Mouse (Mus musculus) brown adipose tissue, adult 24 weeks (tissue): ENCODE results near the gene Cct7. TPM values are rescaled to one million over a fixed set of nuclear protein-coding genes. Genes with fewer than 3 reads are reported as not detected.
A peak's percentile ranks its signal among the peaks of the same experiment; 100 is the strongest.

Source experiments
- H3K27ac ChIP-seq: fragments of 200-500 bp; replicated peaks from 2 replicates; pipeline ENCODE4 v1.5.1; 2012; ENCODE audit warnings: low read depth, mild to moderate bottlenecking, low read length
- H3K4me1 ChIP-seq: fragments of 200-500 bp; 2 replicates; pipeline ENCODE4 v1.6.1; 2012; ENCODE audit warnings: low read length, mixed read lengths; ENCODE audit not compliant: control insufficient read depth, insufficient read depth, insufficient read length
- H3K4me3 ChIP-seq: fragments of 200-500 bp; 2 replicates; pipeline ENCODE4 v1.5.1; 2012; ENCODE audit warnings: low read depth, mild to moderate bottlenecking, low read length, moderate library complexity; ENCODE audit not compliant: insufficient read depth
- polyA plus RNA-seq: library from polyadenylated mRNA; stranded (reverse); fragments of >200 nt; gene quantifications from 2 replicates; pipeline ENCODE4 v1.2.4, GENCODE M21; 2012; ENCODE audit not compliant: missing spikeins, insufficient read depth, insufficient read length

Cct7 gene
- polyA plus RNA-seq, 1 experiment: 85.6 TPM

DNA sequence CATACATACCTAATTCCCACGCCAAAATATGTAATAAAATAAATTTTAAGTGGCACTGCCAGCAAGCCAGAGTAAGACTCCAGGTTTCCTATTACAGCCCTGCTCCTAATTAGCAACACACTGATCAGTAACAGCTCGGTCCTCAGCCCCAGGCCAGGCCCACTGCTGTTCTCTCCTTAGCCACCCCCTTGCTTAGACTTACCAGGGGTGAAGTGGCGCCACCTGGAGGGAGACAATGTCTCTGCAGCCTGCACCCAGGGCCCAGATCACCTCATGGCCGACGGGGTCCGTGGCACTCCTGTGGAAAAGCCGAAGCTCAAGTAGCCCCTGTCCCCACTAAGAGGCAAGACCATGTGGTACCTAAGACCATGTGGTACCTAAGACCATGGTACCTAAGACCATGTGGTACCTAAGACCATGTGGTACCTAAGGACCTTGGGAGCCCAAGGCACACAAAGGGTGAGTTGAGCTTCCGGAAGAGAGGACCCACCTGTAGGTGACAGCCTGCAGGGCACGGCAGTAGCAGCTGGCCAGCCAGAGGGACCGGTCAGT is 26.1 kb downstream of the Cct7 start:
- Histone ChIP-seq H3K4me3 (no peak overlapping the region), H3K27ac (no peak overlapping the region), H3K4me1 (no peaks in the 10 kb centered on the region)

DNA sequence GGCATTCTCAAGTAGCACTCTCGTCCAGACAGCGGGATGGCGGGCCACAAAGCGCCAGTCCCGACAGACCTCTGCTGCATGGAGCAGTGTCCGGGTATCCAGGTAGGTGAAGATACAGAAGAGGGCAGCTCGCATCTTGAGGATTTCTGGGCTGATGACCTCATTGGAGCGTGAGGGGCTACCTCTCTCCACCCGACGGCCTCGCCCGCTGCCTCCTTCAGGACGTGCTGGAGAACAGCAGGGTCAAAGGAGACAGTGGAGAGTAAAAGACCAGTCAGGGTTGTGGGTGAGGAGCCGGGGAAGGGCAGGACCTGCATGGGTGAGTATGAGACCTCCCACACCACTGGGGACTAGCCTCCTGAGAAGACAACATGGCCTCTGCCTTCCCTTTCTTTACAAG is 27.1 kb downstream of the Cct7 start:
- H3K4me1 ChIP-seq: no peaks in the 10 kb centered on the region
- no peak overlapping the region for H3K27ac ChIP-seq
- H3K4me3 ChIP-seq: no peak overlapping the region

DNA sequence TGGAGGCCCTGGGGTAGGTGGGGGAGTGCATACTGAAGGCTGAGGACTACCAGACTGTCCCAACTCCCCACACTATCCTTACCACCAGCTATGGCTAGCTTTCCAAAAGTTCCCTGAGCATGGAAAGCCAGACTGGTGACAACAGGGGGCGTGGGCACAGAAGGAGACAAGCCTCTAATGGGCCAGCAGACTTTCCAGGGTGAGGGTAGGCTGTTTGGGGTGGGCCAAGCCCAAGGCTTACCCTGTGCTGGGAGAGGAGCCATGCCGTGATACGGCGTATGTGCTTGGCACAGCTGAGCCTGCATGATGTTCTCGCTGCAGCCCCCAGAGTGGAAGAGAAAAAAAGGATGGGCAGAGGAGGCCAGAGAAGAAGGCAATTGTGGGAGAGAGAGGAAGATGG is 28.7 kb downstream of the Cct7 start:
- Histone ChIP-seq H3K4me1 (no peaks in the 10 kb centered on the region), H3K4me3 (no peak overlapping the region)

DNA sequence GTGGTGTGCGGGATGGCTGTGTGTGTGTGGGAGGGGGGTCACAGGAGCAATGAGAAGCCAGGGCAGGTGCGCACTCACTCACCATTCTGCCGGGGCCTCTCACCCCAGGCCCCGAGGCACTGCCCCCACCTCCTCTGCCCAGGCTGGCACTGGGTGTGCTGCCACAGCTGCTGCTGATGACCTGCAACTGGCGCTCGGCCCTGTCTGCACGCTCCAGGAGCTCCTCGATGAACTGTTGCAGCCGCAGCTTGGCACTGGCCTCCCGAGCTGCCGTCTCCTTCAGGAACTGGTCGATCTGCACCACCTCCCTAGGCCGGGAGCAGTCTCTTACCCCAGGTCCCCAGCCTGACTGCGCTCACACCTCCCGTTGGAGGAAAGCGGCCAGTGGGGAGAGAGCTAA is 29.4 kb downstream of the Cct7 start:
- Histone ChIP-seq H3K4me1 (no peaks in the 10 kb centered on the region), H3K27ac (no peak overlapping the region), H3K4me3 (no peak overlapping the region)

More for the DNA sequence above, 28.7 kb downstream of the Cct7 start:
- H3K27ac ChIP-seq: no peak overlapping the region

- Histone ChIP-seq H3K4me1 (no peaks in the 10 kb centered on the region), H3K27ac (no peak overlapping the region), H3K4me3 (no peak overlapping the region)
Observed at GRCm38 (mm10) chr6:85483843-85484721, 32.8 kb downstream of the Cct7 start.

DNA sequence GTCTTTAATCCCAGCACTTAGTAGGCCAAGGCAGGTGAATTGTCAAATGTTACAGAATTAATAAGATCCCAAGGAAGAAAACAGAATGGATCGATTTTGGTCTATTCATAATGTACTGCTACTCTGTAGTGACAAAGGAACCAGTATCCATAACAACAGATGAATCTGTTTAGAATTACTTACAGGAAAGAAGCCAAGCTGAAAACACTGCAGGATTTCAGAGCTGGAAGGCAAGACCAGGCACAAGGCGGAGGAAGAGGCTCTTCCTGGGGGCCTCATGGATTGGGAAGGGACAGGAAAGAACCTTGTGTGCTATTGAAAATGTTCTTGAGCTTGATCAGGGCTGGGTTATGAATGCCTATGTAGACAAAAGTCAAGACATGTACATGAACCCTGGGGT is 34.4 kb downstream of the Cct7 start:
- H3K4me1 ChIP-seq: no peaks in the 10 kb centered on the region
- no peak overlapping the region for H3K27ac ChIP-seq
- no peak overlapping the region for H3K4me3 ChIP-seq

DNA sequence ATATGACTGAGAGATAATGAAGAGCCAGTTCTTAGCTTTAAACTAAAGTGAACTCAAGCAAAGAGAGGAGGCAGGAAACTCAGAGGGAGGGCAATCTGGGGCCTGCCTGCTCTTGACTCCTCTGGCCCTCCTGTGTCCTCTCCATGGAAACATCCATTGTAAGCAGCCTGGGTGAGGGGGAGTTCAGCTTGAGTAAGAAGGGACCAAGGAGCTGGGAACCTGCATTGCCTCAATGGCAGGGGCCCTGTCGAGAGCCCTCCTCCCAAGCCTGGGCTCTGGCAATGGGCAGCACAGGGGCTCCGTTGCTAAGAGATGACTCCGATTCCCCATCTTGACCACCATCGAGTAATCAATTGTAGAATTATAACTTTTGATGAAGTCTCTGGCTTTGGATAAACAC is 37.2 kb downstream of the Cct7 start:
- Histone ChIP-seq H3K4me1 (no peaks in the 10 kb centered on the region), H3K4me3 (no peak overlapping the region), H3K27ac (no peak overlapping the region)

GRCm38 (mm10) chr6:85489717-85490116 is 38.4 kb downstream of the Cct7 start:
- no peak overlapping the region for H3K27ac ChIP-seq
- no peaks in the 10 kb centered on the region for H3K4me1 ChIP-seq
- H3K4me3 ChIP-seq: no peak overlapping the region

GRCm38 (mm10) chr6:85490252-85490651 is 38.9 kb downstream of the Cct7 start:
- Histone ChIP-seq H3K4me1 (no peaks in the 10 kb centered on the region), H3K4me3 (no peak overlapping the region), H3K27ac (no peak overlapping the region)

GRCm38 (mm10) chr6:85491606-85492005 is 40.3 kb downstream of the Cct7 start:
- no peak overlapping the region for H3K4me3 ChIP-seq
- no peaks in the 10 kb centered on the region for H3K4me1 ChIP-seq
- H3K27ac ChIP-seq: no peak overlapping the region

GRCm38 (mm10) chr6:85496976-85497375 is 45.7 kb downstream of the Cct7 start:
- H3K4me1 ChIP-seq: no peaks in the 10 kb centered on the region
- no peak overlapping the region for H3K27ac ChIP-seq
- H3K4me3 ChIP-seq: no peak overlapping the region

DNA sequence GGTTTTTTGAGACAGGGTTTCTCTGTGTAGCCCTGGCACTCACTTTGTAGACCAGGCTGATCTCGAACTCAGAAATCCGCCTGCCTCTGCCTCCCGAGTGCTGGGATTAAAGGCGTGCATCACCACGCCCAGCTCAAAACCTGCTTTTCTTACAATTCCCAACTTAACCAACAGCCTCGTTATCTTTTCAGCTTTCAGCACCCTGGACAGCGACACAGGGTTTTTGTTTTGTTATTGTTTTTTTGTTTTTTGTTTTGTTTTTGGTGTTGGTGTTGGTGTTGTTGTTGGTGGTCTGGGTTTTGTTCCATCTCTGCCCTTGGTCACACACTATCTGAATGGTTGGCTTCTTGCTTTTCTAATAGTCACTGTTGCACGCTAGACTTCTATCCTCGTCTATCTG is 46.8 kb downstream of the Cct7 start:
- Histone ChIP-seq H3K4me3 (no peak overlapping the region), H3K27ac (no peak overlapping the region), H3K4me1 (no peaks in the 10 kb centered on the region)

GRCm38 (mm10) chr6:85500416-85500815 is 49.1 kb downstream of the Cct7 start:
- no peak overlapping the region for H3K4me3 ChIP-seq
- H3K4me1 ChIP-seq: no peaks in the 10 kb centered on the region
- H3K27ac ChIP-seq: no peak overlapping the region

DNA sequence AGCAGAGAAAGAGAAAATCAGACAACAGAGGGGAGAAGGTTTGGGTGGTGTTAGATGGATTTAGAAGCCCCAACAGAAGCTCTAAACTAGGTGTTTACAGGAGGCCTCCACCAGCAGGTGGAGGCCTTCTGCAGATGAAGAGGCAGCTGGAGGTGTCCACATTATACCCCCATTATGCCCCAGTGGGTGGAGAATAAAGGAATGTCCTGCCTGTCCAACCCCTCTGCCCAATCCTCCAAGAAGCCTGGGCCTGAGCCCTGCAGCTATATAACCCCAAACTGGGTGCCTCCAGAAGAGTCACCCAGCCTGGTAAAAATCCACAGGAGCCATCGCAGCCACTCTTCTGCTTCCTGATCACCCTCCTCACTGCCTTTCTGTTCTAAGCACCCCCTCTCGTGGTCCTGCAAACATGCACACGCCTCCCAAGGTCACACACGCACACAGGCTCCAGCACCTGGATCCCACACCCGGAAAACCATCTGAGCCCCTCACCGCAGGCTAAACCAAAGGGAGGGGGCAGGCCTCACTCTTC is 50.3 kb downstream of the Cct7 start:
- Histone ChIP-seq H3K27ac (no peak overlapping the region), H3K4me3 (no peak overlapping the region), H3K4me1 (no peaks in the 10 kb centered on the region)

DNA sequence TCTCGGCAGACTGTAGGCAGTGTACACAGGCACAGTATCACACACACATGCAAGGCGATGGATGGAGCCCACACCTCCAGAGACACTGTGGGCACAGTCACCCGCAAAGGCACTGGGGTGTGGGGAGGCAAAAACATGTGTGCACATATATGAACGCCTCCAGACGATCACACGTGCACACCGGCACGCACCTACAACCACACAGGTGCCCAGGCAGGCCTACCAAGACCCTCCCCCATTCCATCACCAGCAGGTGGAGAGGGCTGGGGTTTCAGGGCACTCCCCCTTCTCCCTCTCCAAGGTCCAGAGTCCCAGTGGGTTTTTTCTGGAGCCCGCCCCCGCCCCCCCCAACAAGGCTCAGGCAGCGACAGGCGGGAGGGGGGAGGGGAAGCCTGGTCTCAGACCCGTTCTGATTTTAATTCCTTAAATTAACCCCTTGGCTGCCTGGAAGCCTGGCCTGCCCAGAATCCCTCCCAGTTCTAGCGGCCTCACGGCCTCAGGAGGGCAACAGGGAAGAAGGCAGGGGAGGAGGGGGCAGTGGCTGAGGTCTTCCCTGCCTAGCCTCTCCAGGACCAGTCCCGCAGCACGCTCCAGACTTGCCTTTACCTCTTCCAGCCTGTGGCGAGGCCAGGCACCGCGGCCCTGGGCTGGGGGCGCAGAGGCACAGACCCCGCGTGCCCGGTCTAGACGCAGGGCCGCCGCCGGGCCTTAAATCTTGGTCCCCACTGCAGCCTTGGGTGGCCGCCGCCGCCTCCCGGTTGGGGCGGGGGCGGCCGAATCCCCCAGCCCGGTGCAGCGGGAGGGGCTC is 51.0 kb downstream of the Cct7 start:
- H3K4me1 ChIP-seq: no peaks in the 10 kb centered on the region
- no peak overlapping the region for H3K27ac ChIP-seq
- H3K4me3 ChIP-seq: peak overlapping the region; percentile 33
